Mouse (Mus musculus) CH12.LX (cell line): Measurements from ENCODE around the gene Brinp2. TPM values are rescaled to one million over a fixed set of nuclear protein-coding genes. Genes with fewer than 3 reads are reported as not detected.

Source experiments
- DNase-seq: peaks from one replicate; pipeline ENCODE4 v3.0.0-alpha.2; 2013; ENCODE audit errors: extremely low read depth
- H3K27ac ChIP-seq: 2 replicates; pipeline ENCODE4 v1.5.1; 2012; ENCODE audit warnings: low read depth, mild to moderate bottlenecking, control low read depth, moderate library complexity; ENCODE audit not compliant: insufficient read depth
- H3K27me3 ChIP-seq: replicated peaks from 2 replicates; pipeline ENCODE3; 2012; ENCODE audit warnings: inconsistent platforms
- H3K36me3 ChIP-seq, 2 experiments: replicated peaks in 1 of 2; 2 replicates each; pipeline versions ENCODE3 to v1.6.1; 2012; ENCODE audit warnings: inconsistent platforms in 1 of 2, low read length in 1 of 2, mild to moderate bottlenecking in 1 of 2, mixed read lengths in 1 of 2, moderate library complexity in 1 of 2; ENCODE audit not compliant: control insufficient read depth in 1 of 2, insufficient read depth in 1 of 2
- H3K4me1 ChIP-seq, 2 experiments: 2 replicates each; pipeline ENCODE4 v1.6.1; 2012; ENCODE audit warnings: inconsistent platforms in 1 of 2, moderate library complexity in 1 of 2; ENCODE audit not compliant: insufficient read depth in 2 of 2, control insufficient read depth in 1 of 2
- H3K4me2 ChIP-seq: 2 replicates; pipeline ENCODE4 v1.6.1; 2012; ENCODE audit warnings: low read depth, mild to moderate bottlenecking, control low read depth; ENCODE audit not compliant: poor library complexity, insufficient read depth, severe bottlenecking
- H3K4me3 ChIP-seq, 3 experiments: fragments of 150-350 bp in 1 of 3; sonication (generic) in 1 of 3; replicated peaks in 1 of 3; 2 replicates each; pipeline versions ENCODE3 to v1.5.1; 2011 to 2012; ENCODE audit warnings: low read depth in 2 of 3, low read length in 2 of 3, mild to moderate bottlenecking in 2 of 3, moderate library complexity in 2 of 3, control low read depth in 1 of 3, improper control_type of control experiment in 1 of 3, inconsistent platforms in 1 of 3, mixed read lengths in 1 of 3; ENCODE audit not compliant: poor library complexity in 1 of 3
- H3K79me2 ChIP-seq: replicated peaks from 2 replicates; pipeline ENCODE4 v1.6.1; 2012; ENCODE audit warnings: mild to moderate bottlenecking, moderate library complexity; ENCODE audit not compliant: control insufficient read depth, poor library complexity, insufficient read depth, severe bottlenecking; ENCODE audit errors: extremely low read depth
- H3K9ac ChIP-seq: 2 replicates; pipeline ENCODE4 v1.6.1; 2012; ENCODE audit warnings: low read depth, mild to moderate bottlenecking, control low read depth, moderate library complexity; ENCODE audit not compliant: insufficient read depth
- H3K9me3 ChIP-seq: replicated peaks from 2 replicates; pipeline ENCODE3; 2012; ENCODE audit warnings: low read length, inconsistent platforms, mixed read lengths
- EP300 ChIP-seq: IDR thresholded peaks from 2 replicates; pipeline ENCODE4 v1.6.1; 2011; ENCODE audit warnings: low read length, improper control_type of control experiment
- ETS1 ChIP-seq: conservative IDR thresholded peaks from 2 replicates; pipeline ENCODE4 v1.6.1; 2012; ENCODE audit warnings: low read depth, mild to moderate bottlenecking, inconsistent platforms, low read length, improper control_type of control experiment, moderate library complexity
- IRF4 ChIP-seq: IDR thresholded peaks from 2 replicates; pipeline ENCODE4 v1.6.1; 2014; ENCODE audit warnings: low read depth, mild to moderate bottlenecking, inconsistent platforms, low read length, improper control_type of control experiment
- JUN ChIP-seq: IDR thresholded peaks from 2 replicates; pipeline ENCODE4 v1.6.1; 2011; ENCODE audit warnings: low read depth, mild to moderate bottlenecking, low read length, improper control_type of control experiment, moderate library complexity; ENCODE audit not compliant: insufficient read depth
- KAT2A ChIP-seq: IDR thresholded peaks from 2 replicates; pipeline ENCODE4 v1.6.1; 2012; ENCODE audit warnings: low read length, improper control_type of control experiment, inconsistent platforms; ENCODE audit not compliant: insufficient replicate concordance
- MEF2A ChIP-seq: IDR thresholded peaks from 2 replicates; pipeline ENCODE4 v1.6.1; 2014; ENCODE audit warnings: low read depth, mild to moderate bottlenecking, inconsistent platforms, low read length, improper control_type of control experiment, borderline replicate concordance
- MYC ChIP-seq: IDR thresholded peaks from 2 replicates; pipeline ENCODE4 v1.6.1; 2011; ENCODE audit warnings: low read depth, mild to moderate bottlenecking, improper control_type of control experiment, low read length
- NELFE ChIP-seq: IDR thresholded peaks from 2 replicates; pipeline ENCODE4 v1.6.1; 2011; ENCODE audit warnings: low read depth, low read length, improper control_type of control experiment
- NRF1 ChIP-seq: IDR thresholded peaks from 2 replicates; pipeline ENCODE4 v1.6.1; 2014; ENCODE audit warnings: low read depth, mild to moderate bottlenecking, inconsistent platforms, low read length, improper control_type of control experiment, moderate library complexity
- PAX5 ChIP-seq: IDR thresholded peaks from 2 replicates; pipeline ENCODE4 v1.6.1; 2012; ENCODE audit warnings: low read length, inconsistent platforms, mixed read lengths
- POLR2AphosphoS2 ChIP-seq: IDR thresholded peaks from 2 replicates; pipeline ENCODE4 v1.6.1; 2011; ENCODE audit warnings: low read depth, low read length, improper control_type of control experiment
- RCOR1 ChIP-seq: conservative IDR thresholded peaks from 2 replicates; pipeline ENCODE4 v1.6.1; 2012; ENCODE audit warnings: low read depth, mild to moderate bottlenecking, inconsistent platforms, low read length, improper control_type of control experiment
- SIN3A ChIP-seq: IDR thresholded peaks from 2 replicates; pipeline ENCODE4 v1.6.1; 2012; ENCODE audit warnings: low read length, improper control_type of control experiment, inconsistent platforms
- UBTF ChIP-seq: IDR thresholded peaks from 2 replicates; pipeline ENCODE4 v1.6.1; 2012; ENCODE audit warnings: low read depth, mild to moderate bottlenecking, inconsistent platforms, low read length, improper control_type of control experiment, moderate library complexity
- ZKSCAN1 ChIP-seq: IDR thresholded peaks from 2 replicates; pipeline ENCODE4 v1.6.1; 2012; ENCODE audit warnings: low read depth, inconsistent platforms, low read length, improper control_type of control experiment, borderline replicate concordance
- ZNF384 ChIP-seq: IDR thresholded peaks from 2 replicates; pipeline ENCODE4 v1.6.1; 2012; ENCODE audit warnings: low read depth, low read length, improper control_type of control experiment, inconsistent platforms
- dilution Hi-C: fragments of 300-500 bp; cut with MboI; formaldehyde crosslinking; loops from 2 replicates; pipeline ENCODE4 v1.14.3; 2020; ENCODE audit warnings: low sequenced_read_pairs; ENCODE audit not compliant: extremely low pct_unique_long_range_greater_than_20kb, extremely low pct_ligation_motif_present
- in situ Hi-C: fragments of 300-500 bp; cut with MboI; formaldehyde crosslinking; loops from 3 replicates; pipeline ENCODE4 v1.14.3; 2019; ENCODE audit warnings: low sequenced_read_pairs, low pct_ligation_motif_present, low pct_unique_long_range_greater_than_20kb, mixed read lengths
- polyA plus RNA-seq: library from polyadenylated mRNA; unstranded; fragments of >175 nt; gene quantifications from 2 replicates; pipeline ENCODE4 v1.2.1, GENCODE M21; 2012; ENCODE audit warnings: low read depth; ENCODE audit not compliant: insufficient read length
- total RNA-seq, 2 experiments: library from RNA; depleted of rRNA; stranded (reverse); fragments of 300-350 nt in 1 of 2; fragments of >200 nt in 1 of 2; gene quantifications; 2 replicates each; pipeline ENCODE4 v1.2.3; 2012 to 2014

Brinp2 gene
- total and polyA plus RNA-seq, 3 experiments = 0.04 to 0.26 (median 0.05) TPM

DNA sequence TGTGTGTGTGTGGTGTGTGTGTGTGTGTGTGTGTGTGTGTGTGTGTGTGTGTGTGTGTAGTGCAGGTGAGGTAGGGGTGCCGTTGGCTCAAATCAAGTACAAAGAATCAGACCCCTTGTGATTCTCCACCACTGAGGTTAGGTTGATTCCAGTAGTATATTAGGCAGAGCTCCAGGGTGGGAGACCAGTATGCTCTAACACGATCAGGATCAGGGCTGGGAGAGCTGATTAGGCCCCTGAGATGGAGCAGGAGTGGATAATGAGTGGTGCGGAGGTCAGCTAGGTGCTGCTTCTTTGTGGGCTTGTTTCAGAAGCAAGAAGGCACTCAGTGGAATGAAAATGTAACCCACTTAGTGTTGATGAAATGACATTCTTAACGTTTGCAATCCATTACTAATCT, 34.6 kb upstream of the Brinp2 start:
- H3K4me3 ChIP-seq = no peak overlapping the region
- H3K79me2 ChIP-seq = no peaks in the 10 kb centered on the region
- no peak overlapping the region for H3K27ac ChIP-seq
- TF ChIP-seq ZKSCAN1 (no peak), ETS1 (no peak), SIN3A (no peak)
- no peaks in the 10 kb centered on the region for H3K4me1 ChIP-seq
- dilution Hi-C loops = no loop called here
- H3K36me3 ChIP-seq = no peaks in the 10 kb centered on the region
- H3K27me3 ChIP-seq = no peaks in the 10 kb centered on the region
- H3K9ac ChIP-seq = no peak overlapping the region
- in situ Hi-C loops = no loop called here
- DNase-seq = no peak
- H3K4me2 ChIP-seq = no peak overlapping the region
- no peaks in the 10 kb centered on the region for H3K9me3 ChIP-seq

DNA sequence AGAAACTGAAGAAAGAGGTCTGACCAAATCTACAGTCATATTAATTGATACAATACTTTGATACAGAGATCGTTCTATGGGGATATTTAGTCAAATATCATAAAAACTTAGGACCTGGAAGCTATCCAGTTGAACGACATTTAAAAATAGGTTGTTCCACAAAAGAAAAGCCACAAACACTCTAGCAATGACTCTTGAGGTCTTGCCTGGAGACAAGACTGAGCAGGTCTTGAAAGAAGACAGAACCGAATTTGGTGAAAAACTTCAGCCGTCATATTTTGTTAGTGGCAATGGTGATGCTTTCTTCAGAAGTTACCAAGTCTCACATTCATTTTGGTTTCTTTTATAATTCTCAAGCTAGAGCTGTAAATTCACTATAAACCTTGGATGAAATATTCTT, 32.9 kb upstream of the Brinp2 start:
- Histone ChIP-seq H3K36me3 (no peaks in the 10 kb centered on the region), H3K9me3 (no peaks in the 10 kb centered on the region), H3K9ac (no peak overlapping the region)
- TF ChIP-seq MEF2A (peak; percentile 70; the same call in 1 of the 2 replicates), UBTF (no peak), NRF1 (no peak), IRF4 (peak; percentile 60; the same call in 1 of the 2 replicates), ETS1 (no peak)
- TF ChIP-seq, all 38 proteins: peak for 2
- no peak for DNase-seq
- Histone ChIP-seq H3K4me2 (no peak overlapping the region), H3K4me3 (no peak overlapping the region), H3K4me1 (no peaks in the 10 kb centered on the region), H3K27ac (no peak overlapping the region), H3K79me2 (no peaks in the 10 kb centered on the region), H3K27me3 (no peaks in the 10 kb centered on the region)
- in situ Hi-C loops = no loop called here
- dilution Hi-C loops = no loop called here

DNA sequence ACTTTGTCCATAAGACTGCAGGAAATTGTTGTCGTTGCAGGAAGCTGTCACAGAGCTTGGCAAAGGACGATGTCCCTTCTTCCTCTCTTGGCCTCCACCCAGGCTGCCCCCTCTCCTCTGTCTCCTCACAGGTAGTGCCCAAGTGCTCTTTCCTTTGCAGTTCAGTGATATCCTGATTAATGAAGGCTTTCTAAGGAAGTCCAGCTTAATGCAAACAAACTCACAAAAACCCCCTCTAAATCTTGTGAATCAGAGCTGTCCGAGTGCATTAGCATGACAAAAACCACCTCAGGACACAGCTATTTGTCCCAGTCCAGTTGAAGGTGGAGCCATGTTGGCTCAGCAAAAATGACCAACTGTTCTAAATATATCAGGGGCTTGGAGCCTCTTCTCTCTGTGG, 30.7 kb upstream of the Brinp2 start:
- H3K9me3 ChIP-seq = no peaks in the 10 kb centered on the region
- TF ChIP-seq KAT2A (no peak), NRF1 (no peak), ZNF384 (no peak), MYC (no peak), POLR2AphosphoS2 (no peak), NELFE (no peak), RCOR1 (no peak), PAX5 (no peak), ZKSCAN1 (no peak), EP300 (no peak), JUN (no peak), MEF2A (no peak)
- TF ChIP-seq, all 38 proteins: peak for 0
- in situ Hi-C loops = no loop called here

More for the DNA sequence above, 30.7 kb upstream of the Brinp2 start:
- H3K27me3 ChIP-seq = no peaks in the 10 kb centered on the region
- dilution Hi-C loops = no loop called here
- no peak overlapping the region for H3K4me3 ChIP-seq
- 0 out of 4 replicates have a peak, but pooled peaks cover 0 to 4% of the 10 kb centered on the region in 2 experiments for H3K4me1 ChIP-seq
- H3K79me2 ChIP-seq = no peaks in the 10 kb centered on the region
- no peak overlapping the region for H3K27ac ChIP-seq
- DNase-seq = no peak
- no peaks in the 10 kb centered on the region for H3K36me3 ChIP-seq
- H3K9ac ChIP-seq = no peak overlapping the region
- no peak overlapping the region for H3K4me2 ChIP-seq
